Mouse (Mus musculus) forebrain, postnatal 0 days (tissue): Measurements from ENCODE around the gene Ctsc. TPM values are rescaled to one million over a fixed set of nuclear protein-coding genes. Genes with fewer than 3 reads are reported as not detected.

Source experiments
- ATAC-seq: fragments of 200-750 bp; cut with Nextera tagmentation; 2 replicates; pipeline ENCODE4 v1.8.0; 2017; ENCODE audit warnings: mild to moderate bottlenecking, moderate library complexity
- DNase-seq: peaks from one replicate; pipeline ENCODE4 v3.0.0-alpha.2; 2015
- H3K27ac ChIP-seq: fragments of 300-500 bp; sonication (generic); 2 replicates; pipeline ENCODE4 v1.5.1; 2014; ENCODE audit warnings: low read depth, mild to moderate bottlenecking, antibody characterized with exemption, low read length, moderate library complexity, mixed read lengths
- H3K27me3 ChIP-seq: fragments of 300-500 bp; sonication (generic); 2 replicates; pipeline ENCODE4 v1.6.1; 2014; ENCODE audit warnings: mild to moderate bottlenecking, low read length, mixed read lengths; ENCODE audit not compliant: insufficient read depth
- H3K36me3 ChIP-seq: fragments of 300-500 bp; sonication (generic); 2 replicates; pipeline ENCODE4 v1.6.1; 2014; ENCODE audit warnings: mild to moderate bottlenecking, moderate library complexity; ENCODE audit not compliant: insufficient read depth
- H3K4me1 ChIP-seq: fragments of 300-500 bp; sonication (generic); 2 replicates; pipeline ENCODE4 v1.6.1; 2014; ENCODE audit warnings: antibody characterized with exemption; ENCODE audit not compliant: insufficient read depth
- H3K4me2 ChIP-seq: fragments of 300-500 bp; sonication (generic); 2 replicates; pipeline ENCODE4 v1.6.1; 2014; ENCODE audit warnings: low read depth, mild to moderate bottlenecking, moderate library complexity
- H3K4me3 ChIP-seq: fragments of 300-500 bp; sonication (generic); 2 replicates; pipeline ENCODE4 v1.5.1; 2014; ENCODE audit warnings: low read depth, low read length, mixed read lengths
- H3K9ac ChIP-seq: fragments of 300-500 bp; sonication (generic); 2 replicates; pipeline ENCODE4 v1.6.1; 2014; ENCODE audit warnings: mild to moderate bottlenecking
- H3K9me3 ChIP-seq: fragments of 300-500 bp; sonication (generic); 2 replicates; pipeline ENCODE4 v1.6.1; 2016; ENCODE audit warnings: low read length
- CTCF ChIP-seq: sonication (generic); IDR thresholded peaks from 2 replicates; pipeline ENCODE4 v1.5.1; 2016; ENCODE audit warnings: antibody characterized with exemption, control low read depth, low read depth
- WGBS: fragments of 180-500 bp; shearing (Covaris S2); extraction: QIAGEN DNeasy Blood & Tissue Kit; methylation state at CpG from one replicate; pipeline ENCODE4 v1.1.7; 2014; 5-methylcytosine and 5-hydroxymethylcytosine counted together
- polyA plus RNA-seq: library from polyadenylated mRNA; unstranded; fragments of >200 nt; fragmentation: Nextera tagmentation; extraction: Ambion mirVana; gene quantifications from 2 replicates; pipeline ENCODE4 v1.2.1, GENCODE M21; 2015
- total RNA-seq: library from RNA; depleted of rRNA; stranded (reverse); fragments of >200 nt; gene quantifications from 2 replicates; pipeline ENCODE4 v1.2.3, GENCODE M21; 2014

Ctsc gene
- total and polyA plus RNA-seq, 2 experiments from 2014 or later = 12.8 to 16.1 TPM

GRCm38 (mm10) chr7:88271531-88271930 is 6.4 kb upstream of the Ctsc start:
- TF ChIP-seq CTCF = no peak

DNA sequence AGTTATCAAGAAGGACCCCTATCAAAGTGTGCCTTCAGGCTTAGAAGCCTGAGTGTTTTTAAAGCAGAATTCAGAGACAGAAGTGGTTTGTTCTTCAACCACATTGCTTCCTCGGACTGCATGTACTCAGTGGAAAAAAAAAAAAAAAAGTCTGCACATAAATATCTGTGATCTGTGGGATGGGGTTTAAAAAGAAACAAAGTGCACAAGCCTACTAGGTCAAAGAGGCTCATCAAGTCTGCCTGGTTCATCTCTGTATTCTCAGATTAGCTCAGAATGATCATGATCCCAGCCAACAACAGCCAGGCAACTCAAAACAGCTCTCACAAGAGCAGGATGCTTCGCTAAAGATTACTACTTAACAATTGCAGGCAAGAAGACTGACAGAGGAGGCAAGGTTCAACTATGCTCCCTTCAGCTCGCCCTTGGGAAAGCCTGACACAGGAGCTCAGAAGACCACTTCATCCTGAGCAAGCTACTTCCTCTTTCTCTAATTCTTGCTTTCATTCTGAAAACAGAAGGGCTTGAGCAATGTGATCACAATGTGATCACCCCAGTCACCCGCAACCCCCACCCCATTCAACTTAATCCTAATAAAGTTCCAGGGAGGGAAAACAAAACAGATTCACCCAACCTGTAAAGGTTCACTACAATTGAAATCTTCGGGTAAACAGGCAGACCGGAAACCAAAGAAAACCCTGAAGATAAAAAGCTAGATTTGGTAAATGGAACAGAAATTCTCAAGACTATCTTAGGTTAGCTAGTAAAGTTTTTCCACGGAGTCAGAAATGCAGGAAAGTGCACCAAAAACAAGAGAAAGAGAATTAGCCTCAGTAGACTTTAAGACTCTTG is 745 bp upstream of the Ctsc start:
- Histone ChIP-seq H3K9me3 (no peaks in the 10 kb centered on the region), H3K27ac (no peak overlapping the region), H3K9ac (peak overlapping the region; percentile 46; the same call in 1 of the 2 replicates), H3K4me3 (peak overlapping the region; percentile 46), H3K4me2 (peak overlapping the region; percentile 92), H3K4me1 (no peaks in the 10 kb centered on the region; the same call in 1 of the 2 replicates), H3K27me3 (no peaks in the 10 kb centered on the region), H3K36me3 (no peaks in the 10 kb centered on the region)
- no peak for TF ChIP-seq CTCF
- DNase-seq (no peak), ATAC-seq (no peak)
- 33% methylated on average over 7 of the region's 7 CpGs for WGBS

More at GRCm38 (mm10) chr7:88271531-88271930, 6.4 kb upstream of the Ctsc start:
- no peaks in the 10 kb centered on the region for H3K27me3 ChIP-seq
- H3K9me3 ChIP-seq = no peaks in the 10 kb centered on the region
- DNase-seq (no peak), ATAC-seq (no peak)
- H3K4me1 ChIP-seq = no peaks in the 10 kb centered on the region
- 69% methylated on average over 2 of the region's 2 CpGs for WGBS
- no peak overlapping the region for H3K4me2 ChIP-seq
- no peak overlapping the region for H3K27ac ChIP-seq
- H3K9ac ChIP-seq = no peak overlapping the region
- no peak overlapping the region for H3K4me3 ChIP-seq
- no peaks in the 10 kb centered on the region for H3K36me3 ChIP-seq

GRCm38 (mm10) chr7:88278628-88279196 is 827 bp downstream of the Ctsc start:
- Histone ChIP-seq H3K4me1 (no peaks in the 10 kb centered on the region; the same call in 1 of the 2 replicates), H3K27ac (no peak overlapping the region), H3K4me2 (peak overlapping the region; percentile 92), H3K4me3 (peak overlapping the region; percentile 46), H3K9ac (no peak overlapping the region), H3K9me3 (no peaks in the 10 kb centered on the region), H3K36me3 (no peaks in the 10 kb centered on the region), H3K27me3 (no peaks in the 10 kb centered on the region)
- 47% methylated on average over 8 of the region's 8 CpGs for WGBS
- no peak for ATAC-seq
- TF ChIP-seq CTCF = no peak
- DNase-seq = no peak

GRCm38 (mm10) chr7:88285276-88285675 is 7.4 kb downstream of the Ctsc start:
- H3K9me3 ChIP-seq = no peaks in the 10 kb centered on the region
- H3K36me3 ChIP-seq = no peaks in the 10 kb centered on the region
- H3K4me2 ChIP-seq = no peak overlapping the region
- DNase-seq = no peak
- no peak for ATAC-seq
- no peaks in the 10 kb centered on the region for H3K4me1 ChIP-seq
- H3K4me3 ChIP-seq = no peak overlapping the region
- no peak overlapping the region for H3K27ac ChIP-seq
- no peak overlapping the region for H3K9ac ChIP-seq
- 69% methylated on average over 3 of the region's 3 CpGs for WGBS
- no peak for TF ChIP-seq CTCF
- no peaks in the 10 kb centered on the region for H3K27me3 ChIP-seq

DNA sequence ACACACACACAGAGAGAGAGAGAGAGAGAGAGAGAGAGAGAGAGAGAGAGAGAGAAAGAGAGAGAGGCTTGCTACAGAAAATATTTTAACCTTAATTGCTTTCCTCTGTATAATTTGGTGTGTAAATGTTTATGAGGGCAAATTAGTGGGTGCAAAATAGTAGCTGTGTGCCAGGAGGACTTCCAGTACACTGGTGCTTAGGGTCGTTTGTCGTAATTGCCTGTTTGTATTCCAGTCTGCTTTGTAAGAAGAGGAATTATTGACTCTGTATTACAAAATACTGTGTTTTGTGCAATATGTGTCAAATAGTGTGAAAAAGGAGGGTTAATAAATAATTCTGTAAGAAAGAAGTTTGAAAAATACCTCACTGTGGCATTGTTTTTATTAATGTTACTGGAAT is 13.2 kb downstream of the Ctsc start:
- Histone ChIP-seq H3K4me3 (no peak overlapping the region), H3K4me2 (no peak overlapping the region), H3K4me1 (no peaks in the 10 kb centered on the region), H3K9me3 (no peaks in the 10 kb centered on the region), H3K27ac (no peak overlapping the region), H3K36me3 (no peaks in the 10 kb centered on the region), H3K9ac (no peak overlapping the region), H3K27me3 (no peaks in the 10 kb centered on the region)
- TF ChIP-seq CTCF = no peak
- 49% methylated on average over 2 of the region's 2 CpGs for WGBS
- ATAC-seq (no peak), DNase-seq (no peak)

DNA sequence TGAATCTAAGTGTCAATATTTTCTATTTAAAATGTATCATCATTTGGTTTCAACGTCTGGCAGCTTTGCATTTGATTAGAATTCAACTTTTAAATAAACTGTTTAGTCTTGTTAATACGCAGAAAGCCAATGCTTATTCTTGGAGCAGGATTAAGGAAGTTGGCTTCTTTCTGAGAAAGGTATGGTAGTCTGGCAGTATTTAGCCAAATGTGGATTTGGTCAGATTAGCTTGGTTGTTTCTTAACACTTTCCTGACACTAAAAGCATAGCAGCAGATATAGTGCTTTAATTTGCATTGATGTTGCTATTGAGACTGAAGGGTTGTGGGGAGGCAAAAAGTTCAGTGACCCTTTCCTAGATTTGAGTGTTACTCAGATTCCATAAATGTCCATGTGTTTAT is 14.2 kb downstream of the Ctsc start:
- no peak for DNase-seq
- Histone ChIP-seq H3K4me3 (no peak overlapping the region), H3K36me3 (no peaks in the 10 kb centered on the region), H3K27me3 (no peaks in the 10 kb centered on the region), H3K27ac (no peak overlapping the region), H3K9ac (no peak overlapping the region), H3K4me2 (no peak overlapping the region), H3K9me3 (no peaks in the 10 kb centered on the region), H3K4me1 (no peaks in the 10 kb centered on the region)
- TF ChIP-seq CTCF = no peak
- ATAC-seq = no peak
- 69% methylated on average over 2 of the region's 2 CpGs for WGBS

GRCm38 (mm10) chr7:88293907-88294306 is 16.0 kb downstream of the Ctsc start:
- Histone ChIP-seq H3K27ac (no peak overlapping the region), H3K9me3 (no peaks in the 10 kb centered on the region), H3K4me3 (no peak overlapping the region), H3K27me3 (no peaks in the 10 kb centered on the region), H3K9ac (no peak overlapping the region), H3K36me3 (no peaks in the 10 kb centered on the region), H3K4me1 (no peaks in the 10 kb centered on the region), H3K4me2 (no peak overlapping the region)
- ATAC-seq (no peak), DNase-seq (no peak)
- no peak for TF ChIP-seq CTCF
- WGBS = 66% methylated on average over 6 of the region's 6 CpGs
